Mouse (Mus musculus): ENCODE data around the gene Ercc8.

The Ercc8 gene

DNA sequence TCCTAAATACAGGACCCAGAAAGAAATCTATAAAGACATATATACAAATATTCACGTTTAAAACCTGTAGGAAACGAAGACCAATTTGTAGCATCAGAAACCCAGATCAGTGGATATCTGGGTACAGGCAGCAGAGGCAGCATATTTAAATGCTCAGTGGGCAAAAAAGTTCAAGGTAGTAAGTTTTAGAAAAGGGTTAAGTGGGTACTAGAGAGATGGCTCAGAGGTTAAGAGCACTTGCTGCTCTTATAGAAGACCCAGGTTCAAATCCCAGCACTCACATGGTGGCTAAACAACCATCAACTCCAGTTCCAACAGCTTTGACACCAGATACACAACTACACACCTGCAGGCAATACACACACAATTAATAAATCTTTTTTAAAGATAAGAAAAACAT lies 1.4 kb upstream of the Ercc8 start:
- no peak for DNase-seq (ENCODE audit: low spot score in 2 of 2)

DNA sequence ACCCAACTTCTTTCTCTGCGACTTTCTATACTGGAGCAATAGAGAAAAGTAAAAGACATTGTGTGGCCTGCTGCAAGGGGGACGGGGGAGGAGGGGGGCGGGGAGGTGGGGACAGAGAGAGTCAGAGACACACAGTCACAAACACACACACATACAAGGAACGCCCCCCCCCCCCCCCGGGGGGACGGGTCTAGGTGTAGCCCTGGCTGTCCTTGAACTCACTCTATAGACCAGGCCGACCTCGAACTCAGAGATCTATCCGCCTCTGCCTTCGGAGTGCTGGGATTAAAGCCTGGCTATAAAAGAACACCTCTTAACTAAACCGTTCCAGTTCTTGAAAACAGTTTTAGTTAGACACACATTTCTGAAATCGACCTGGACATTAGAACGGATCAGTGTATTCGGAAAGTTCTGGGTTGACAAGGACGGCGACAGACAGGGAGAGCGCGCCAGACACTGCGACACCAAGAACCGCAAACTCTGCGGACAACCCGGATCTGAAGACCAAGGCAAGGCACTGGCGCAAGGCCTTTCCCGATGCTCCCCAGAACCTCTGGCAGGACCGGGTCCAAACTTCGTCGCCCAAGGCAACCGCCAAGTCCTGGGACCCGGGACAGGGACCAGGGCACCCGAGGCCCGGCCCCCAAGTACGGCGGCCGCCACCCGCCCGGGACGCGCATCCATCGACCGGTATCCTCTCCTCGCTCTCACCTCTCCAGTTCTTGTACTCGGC lies 633 bp upstream of the Ercc8 start:
- no peak for DNase-seq (ENCODE audit: low spot score in 2 of 2)

- DNase-seq (ENCODE audit: low spot score in 2 of 2), result no peak
Observed at GRCm38 (mm10) chr13:108159241-108159575, 677 bp downstream of the Ercc8 start.

GRCm38 (mm10) chr13:108159963-108160362 lies 1.4 kb downstream of the Ercc8 start:
- DNase-seq (ENCODE audit: low spot score in 2 of 2), result no peak

GRCm38 (mm10) chr13:108163912-108164311 lies 5.4 kb downstream of the Ercc8 start:
- DNase-seq (ENCODE audit: low spot score in 2 of 2), result no peak

DNA sequence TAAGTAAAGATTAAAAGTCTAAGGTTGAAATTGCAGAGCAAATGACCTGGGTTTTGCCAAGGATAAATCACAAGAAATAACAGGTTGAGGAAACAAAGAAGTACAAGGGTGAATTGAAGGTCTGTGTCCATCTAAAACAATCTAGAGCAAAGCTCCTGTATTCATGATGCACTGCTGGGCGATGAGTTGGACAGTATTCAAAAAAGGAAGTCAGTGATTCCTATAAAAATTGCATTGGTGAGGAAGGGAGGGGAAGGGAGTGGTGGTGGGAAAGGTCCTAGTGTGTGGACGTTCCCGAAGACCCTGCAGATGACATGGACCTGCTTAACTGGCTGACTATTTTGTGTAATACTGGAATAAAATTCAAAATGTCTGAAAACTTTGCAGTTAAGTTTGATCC lies 6.1 kb downstream of the Ercc8 start:
- no peak for DNase-seq (ENCODE audit: low spot score in 2 of 2)

DNA sequence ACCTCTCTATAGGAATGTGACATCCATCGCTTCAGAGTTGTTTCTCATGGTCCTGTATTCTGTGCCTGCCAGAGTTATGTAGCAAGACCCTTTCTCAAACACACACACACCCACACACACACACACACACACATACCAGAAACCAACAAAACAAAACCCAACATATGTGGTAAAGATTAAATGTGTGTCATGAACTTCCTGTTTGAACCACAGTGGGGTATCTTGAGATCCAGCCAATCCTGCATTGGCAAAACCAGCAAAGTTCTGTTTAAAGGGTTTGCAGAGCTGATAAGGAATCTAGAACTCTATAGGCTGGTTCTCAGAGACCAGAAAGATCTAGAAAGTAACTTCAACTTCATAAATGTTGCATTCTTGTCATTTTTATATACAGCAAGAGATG lies 11.5 kb downstream of the Ercc8 start:
- no peak for DNase-seq (ENCODE audit: low spot score in 2 of 2)

DNA sequence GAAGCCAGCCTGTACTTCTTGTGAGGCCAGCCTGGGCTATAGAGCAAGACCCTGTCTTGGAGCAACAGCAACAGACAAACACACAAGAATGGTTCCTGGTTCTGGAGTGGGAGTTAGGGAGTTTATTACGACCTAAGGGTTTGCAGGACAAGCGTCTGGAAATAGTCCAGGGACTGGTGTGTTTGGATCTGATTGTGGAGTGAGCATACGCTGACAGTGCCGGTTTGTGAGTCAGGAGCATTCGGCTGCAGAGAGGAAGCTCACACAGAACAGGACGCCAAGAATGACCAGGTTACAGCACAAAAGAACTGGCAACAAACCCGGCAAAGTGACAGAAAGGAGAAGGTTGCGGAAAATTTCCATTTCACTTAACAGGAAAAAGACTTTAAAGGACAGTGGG lies 12.0 kb downstream of the Ercc8 start:
- DNase-seq (ENCODE audit: low spot score in 2 of 2), result no peak

GRCm38 (mm10) chr13:108179618-108180017 lies 21.1 kb downstream of the Ercc8 start:
- DNase-seq (ENCODE audit: low spot score in 2 of 2), result no peak

DNA sequence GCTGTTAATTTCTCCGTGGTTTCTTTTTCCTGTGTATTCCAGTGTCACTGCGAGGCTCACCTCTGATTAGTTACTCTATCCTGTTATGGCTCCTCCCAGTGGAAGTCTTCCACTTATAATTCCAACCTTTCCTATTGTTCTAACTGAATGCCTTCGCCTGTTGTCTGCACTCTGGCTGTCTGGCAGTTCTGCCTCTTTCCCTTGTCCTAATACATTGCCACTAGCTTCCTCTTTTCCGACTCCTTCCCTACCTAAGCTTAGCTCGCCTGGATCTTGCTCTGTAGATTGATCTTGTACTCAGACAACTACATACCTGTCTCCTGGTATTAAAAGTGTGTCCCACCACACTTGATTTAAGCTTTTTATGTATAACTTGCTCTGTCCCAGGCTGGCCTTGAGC lies 22.3 kb downstream of the Ercc8 start:
- no peak for DNase-seq (ENCODE audit: low spot score in 2 of 2)

GRCm38 (mm10) chr13:108184743-108185255 lies 26.3 kb downstream of the Ercc8 start:
- DNase-seq (ENCODE audit: low spot score in 2 of 2), result no peak

DNA sequence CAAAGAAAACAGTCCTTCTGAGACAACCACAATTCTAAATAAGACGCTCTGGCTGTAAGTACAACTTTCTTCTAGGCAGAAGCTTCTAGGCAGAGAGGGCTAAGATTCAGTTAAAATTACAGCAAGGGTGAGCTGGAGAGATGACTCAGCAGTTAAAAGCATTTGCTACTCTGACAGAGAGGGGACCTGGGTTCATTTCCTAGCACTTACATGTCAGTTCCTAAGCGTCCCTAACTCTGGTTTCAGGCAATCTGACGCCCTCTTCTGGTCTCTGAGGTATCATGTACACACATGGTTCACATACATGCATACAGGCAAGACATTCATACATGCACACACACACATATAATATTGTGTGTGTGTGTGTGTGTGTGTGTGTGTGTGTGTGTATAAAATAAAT lies 27.0 kb downstream of the Ercc8 start:
- DNase-seq (ENCODE audit: low spot score in 2 of 2), result no peak

- no peak for DNase-seq (ENCODE audit: low spot score in 2 of 2)
Observed at GRCm38 (mm10) chr13:108187994-108188393, 29.5 kb downstream of the Ercc8 start.

DNA sequence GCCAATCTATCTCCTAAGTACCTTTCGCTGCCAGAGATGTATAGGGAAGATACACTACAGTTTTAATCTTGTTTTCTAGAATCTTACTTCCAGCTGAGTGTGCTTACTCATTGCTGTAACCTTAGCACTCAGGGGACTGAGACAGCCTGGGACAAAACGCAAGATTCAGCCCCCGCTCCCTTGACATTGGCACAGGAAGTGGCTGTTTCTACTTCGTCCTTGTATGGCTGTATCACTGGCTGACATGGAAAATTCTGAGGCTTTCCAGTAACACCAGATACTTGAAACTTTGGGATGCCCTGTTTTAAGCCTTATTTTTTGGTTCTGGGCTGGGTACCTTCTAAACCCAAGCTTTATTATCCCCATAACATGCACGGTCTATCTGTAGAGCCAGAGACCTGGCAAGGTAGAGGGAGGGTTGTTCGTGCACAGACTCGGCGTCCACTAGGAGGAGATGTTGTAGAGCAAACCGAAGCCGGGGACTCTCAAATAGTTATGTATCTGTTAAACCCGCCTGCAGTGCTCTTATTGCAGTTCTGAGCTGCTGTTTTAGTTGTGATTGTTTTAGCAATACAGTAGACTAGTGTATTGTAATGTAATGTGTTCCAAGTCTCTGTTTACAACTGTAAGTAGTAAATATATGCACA lies 32.7 kb downstream of the Ercc8 start:
- peak; percentile 11 to 19 for DNase-seq (ENCODE audit: low spot score in 2 of 2)

GRCm38 (mm10) chr13:108195474-108195873 lies 36.9 kb downstream of the Ercc8 start:
- no peak for DNase-seq (ENCODE audit: low spot score in 2 of 2)

- no peak for DNase-seq (ENCODE audit: low spot score in 2 of 2)
Observed at GRCm38 (mm10) chr13:108204857-108205256, 46.3 kb downstream of the Ercc8 start.

GRCm38 (mm10) chr13:108207447-108207846 lies 48.9 kb downstream of the Ercc8 start:
- DNase-seq (ENCODE audit: low spot score in 2 of 2), result no peak

GRCm38 (mm10) chr13:108208090-108208489 lies 49.6 kb downstream of the Ercc8 start:
- no peak for DNase-seq (ENCODE audit: low spot score in 2 of 2)

GRCm38 (mm10) chr13:108210960-108211359 lies 52.4 kb downstream of the Ercc8 start:
- no peak for DNase-seq (ENCODE audit: low spot score in 2 of 2)

DNA sequence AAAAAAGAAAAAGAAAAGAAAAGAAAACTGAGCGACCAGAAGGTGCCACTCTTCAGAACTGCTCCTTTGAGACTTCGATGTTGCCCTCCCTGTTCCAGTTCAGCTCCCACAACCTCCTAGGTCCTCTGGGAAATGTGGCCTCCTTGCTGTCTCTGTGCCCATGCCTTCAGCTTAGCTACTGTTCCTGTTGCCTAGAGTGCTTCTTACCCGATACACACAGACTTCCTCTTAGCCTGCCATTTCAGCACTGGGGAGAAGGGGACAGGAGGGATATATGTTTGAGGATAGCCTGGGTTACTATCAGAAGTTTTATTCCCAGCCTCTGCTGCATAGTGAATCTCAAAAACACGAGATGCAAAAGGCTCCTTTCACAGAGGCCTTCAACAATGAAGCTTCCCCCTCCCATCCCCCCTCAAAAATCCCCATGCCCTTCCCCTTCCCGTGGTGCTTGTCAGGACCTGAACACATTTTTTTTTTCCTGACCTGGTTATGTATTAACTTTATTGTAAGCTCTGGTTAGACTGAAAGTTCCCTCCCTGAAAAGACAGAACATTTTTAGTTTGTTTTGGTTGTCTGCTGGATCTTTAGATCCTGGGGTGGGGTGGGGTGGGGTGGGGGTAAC lies 54.0 kb downstream of the Ercc8 start:
- no peak for DNase-seq (ENCODE audit: low spot score in 2 of 2)

- peak; percentile 19 to 24 for DNase-seq (ENCODE audit: low spot score in 2 of 2)
Observed at GRCm38 (mm10) chr13:108214081-108214484, 55.6 kb downstream of the Ercc8 start, which contains the start of gene Elovl7. Elovl7 (plus strand) TSS chr13:108214404.

DNA sequence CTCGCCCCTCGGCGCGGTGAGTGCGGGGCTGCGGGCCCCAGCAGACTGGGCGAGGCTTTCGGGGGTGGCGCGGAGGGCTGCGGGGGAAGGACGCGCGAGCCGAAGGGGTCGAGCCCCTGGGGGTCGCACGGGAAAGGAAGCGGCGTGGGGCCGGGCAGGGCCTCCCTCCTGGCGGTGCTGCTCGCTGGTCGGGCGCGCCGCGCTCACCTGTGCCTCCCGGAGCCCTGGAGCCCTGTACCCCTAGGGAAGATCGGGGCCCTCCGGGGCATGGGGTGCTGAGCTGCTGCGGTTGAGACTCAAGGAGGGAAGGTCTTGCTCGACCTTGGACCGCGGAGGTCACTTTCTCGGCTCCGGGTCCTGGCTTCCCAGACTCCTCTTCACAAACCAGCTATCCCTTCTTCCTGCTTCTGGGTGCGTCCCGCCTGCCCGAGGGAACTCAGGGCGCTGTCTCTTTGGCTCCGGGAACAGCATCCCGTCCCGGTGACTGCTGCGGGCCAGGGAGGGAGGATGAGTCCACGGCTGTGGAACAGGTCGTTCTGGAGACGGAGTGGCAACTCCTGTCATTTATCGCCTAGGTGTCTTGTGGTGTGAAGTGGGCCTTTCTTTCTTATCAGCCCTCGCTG lies 56.1 kb downstream of the Ercc8 start:
- no peak for DNase-seq (ENCODE audit: low spot score in 2 of 2)
